Mouse (Mus musculus) MEL (cell line): ENCODE data around the gene Rabl6. TPM values are rescaled to one million over a fixed set of nuclear protein-coding genes. Genes with fewer than 3 reads are reported as not detected.
A peak's percentile ranks its signal among the peaks of the same experiment; 100 is the strongest.

Experiments used
- DNase-seq: peaks from one replicate; pipeline ENCODE4 v3.0.0; 2011; ENCODE audit warnings: low read depth, low spot score
- H3K27ac ChIP-seq: 2 replicates; pipeline ENCODE4 v1.5.1; 2012; ENCODE audit warnings: low read depth, mild to moderate bottlenecking, control low read depth, low read length, moderate library complexity; ENCODE audit not compliant: control insufficient read depth
- H3K27me3 ChIP-seq, 2 experiments: fragments of 150-350 bp in 1 of 2; sonication (generic) in 1 of 2; 2 replicates each; pipeline ENCODE4 v1.6.1; 2012; ENCODE audit warnings: low read length in 2 of 2, mild to moderate bottlenecking in 2 of 2, improper control_type of control experiment in 1 of 2, moderate library complexity in 1 of 2; ENCODE audit not compliant: insufficient read depth in 2 of 2, control insufficient read depth in 1 of 2
- H3K36me3 ChIP-seq, 2 experiments: 2 replicates each; pipeline ENCODE4 v1.6.1; 2012 to 2014; ENCODE audit warnings: low read length in 2 of 2, improper control_type of control experiment in 1 of 2, inconsistent platforms in 1 of 2, mild to moderate bottlenecking in 1 of 2; ENCODE audit not compliant: insufficient read depth in 2 of 2, control insufficient read depth in 1 of 2
- H3K4me1 ChIP-seq, 2 experiments: fragments of 150-350 bp in 1 of 2; sonication (generic) in 1 of 2; 2 replicates each; pipeline ENCODE4 v1.6.1; 2012; ENCODE audit warnings: low read length in 2 of 2, improper control_type of control experiment in 1 of 2, mild to moderate bottlenecking in 1 of 2; ENCODE audit not compliant: insufficient read depth in 2 of 2, control insufficient read depth in 1 of 2
- H3K4me3 ChIP-seq, 2 experiments: fragments of 150-350 bp in 1 of 2; sonication (generic) in 1 of 2; 2 replicates each; pipeline ENCODE4 v1.5.1; 2012; ENCODE audit warnings: low read depth in 2 of 2, low read length in 2 of 2, mild to moderate bottlenecking in 2 of 2, moderate library complexity in 2 of 2, control low read depth in 1 of 2, improper control_type of control experiment in 1 of 2; ENCODE audit not compliant: control insufficient read depth in 1 of 2, insufficient read depth in 1 of 2
- H3K79me2 ChIP-seq: 2 replicates; pipeline ENCODE4 v1.6.1; 2012; ENCODE audit warnings: mild to moderate bottlenecking, low read length, moderate library complexity; ENCODE audit not compliant: control insufficient read depth, poor library complexity, insufficient read depth
- H3K9ac ChIP-seq: 2 replicates; pipeline ENCODE4 v1.6.1; 2012; ENCODE audit warnings: low read depth, mild to moderate bottlenecking, control low read depth, low read length, moderate library complexity; ENCODE audit not compliant: control insufficient read depth, poor library complexity, severe bottlenecking
- H3K9me3 ChIP-seq: fragments of 150-350 bp; sonication (generic); replicated peaks from 2 replicates; pipeline ENCODE4 v1.6.1; 2012; ENCODE audit warnings: mild to moderate bottlenecking, low read length, improper control_type of control experiment, moderate library complexity; ENCODE audit not compliant: insufficient read depth
- BHLHE40 ChIP-seq: IDR thresholded peaks from 2 replicates; pipeline ENCODE4 v1.6.1; 2012; ENCODE audit warnings: low read depth, mild to moderate bottlenecking, inconsistent platforms, low read length, improper control_type of control experiment, borderline replicate concordance
- CHD2 ChIP-seq: IDR thresholded peaks from 2 replicates; pipeline ENCODE4 v1.6.1; 2011; ENCODE audit warnings: low read length, improper control_type of control experiment
- E2F4 ChIP-seq: IDR thresholded peaks from 2 replicates; pipeline ENCODE4 v1.6.1; 2011; ENCODE audit warnings: low read depth, low read length, improper control_type of control experiment, borderline replicate concordance
- ELF1 ChIP-seq: IDR thresholded peaks from 2 replicates; pipeline ENCODE4 v1.6.1; 2014; ENCODE audit warnings: low read depth, mild to moderate bottlenecking, inconsistent platforms, low read length, improper control_type of control experiment, moderate library complexity
- EP300 ChIP-seq, 2 experiments: IDR thresholded peaks; 2 replicates each; pipeline ENCODE4 v1.6.1; 2011; ENCODE audit warnings: improper control_type of control experiment in 2 of 2, low read length in 2 of 2, low read depth in 1 of 2, mild to moderate bottlenecking in 1 of 2
- GATA1 ChIP-seq: IDR thresholded peaks from 2 replicates; pipeline ENCODE4 v1.6.1; 2011; ENCODE audit warnings: low read depth, low read length, improper control_type of control experiment
- KAT2A ChIP-seq: conservative IDR thresholded peaks from 2 replicates; pipeline ENCODE4 v1.6.1; 2012; ENCODE audit warnings: low read depth, low read length, improper control_type of control experiment, inconsistent platforms
- MAFK ChIP-seq: IDR thresholded peaks from 2 replicates; pipeline ENCODE4 v1.6.1; 2011; ENCODE audit warnings: low read depth, mild to moderate bottlenecking, low read length, improper control_type of control experiment, borderline replicate concordance
- MEF2A ChIP-seq: IDR thresholded peaks from 2 replicates; pipeline ENCODE4 v1.6.1; 2014; ENCODE audit warnings: low read depth, mild to moderate bottlenecking, inconsistent platforms, low read length, improper control_type of control experiment; ENCODE audit not compliant: poor library complexity, insufficient replicate concordance, severe bottlenecking; ENCODE audit errors: extremely low read depth
- MXI1 ChIP-seq: IDR thresholded peaks from 2 replicates; pipeline ENCODE4 v1.6.1; 2011; ENCODE audit warnings: mild to moderate bottlenecking, low read depth, low read length, improper control_type of control experiment
- MYB ChIP-seq: IDR thresholded peaks from 2 replicates; pipeline ENCODE4 v1.6.1; 2011; ENCODE audit warnings: mild to moderate bottlenecking, low read depth, low read length, improper control_type of control experiment
- MYC ChIP-seq: IDR thresholded peaks from 2 replicates; pipeline ENCODE4 v1.6.1; 2011; ENCODE audit warnings: low read depth, mild to moderate bottlenecking, low read length, improper control_type of control experiment, moderate library complexity
- NRF1 ChIP-seq: IDR thresholded peaks from 2 replicates; pipeline ENCODE4 v1.6.1; 2014; ENCODE audit warnings: low read depth, mild to moderate bottlenecking, inconsistent platforms, low read length, improper control_type of control experiment, moderate library complexity; ENCODE audit not compliant: poor library complexity, insufficient read depth, severe bottlenecking
- POLR2AphosphoS2 ChIP-seq: IDR thresholded peaks from 2 replicates; pipeline ENCODE4 v1.6.1; 2011; ENCODE audit warnings: low read length, improper control_type of control experiment
- RCOR1 ChIP-seq: IDR thresholded peaks from 2 replicates; pipeline ENCODE4 v1.6.1; 2012; ENCODE audit warnings: low read depth, mild to moderate bottlenecking, inconsistent platforms, low read length, improper control_type of control experiment
- TAL1 ChIP-seq: IDR thresholded peaks from 2 replicates; pipeline ENCODE4 v1.6.1; 2012; ENCODE audit warnings: mild to moderate bottlenecking, inconsistent platforms, low read length, moderate library complexity, mixed read lengths
- TCF12 ChIP-seq: IDR thresholded peaks from 2 replicates; pipeline ENCODE4 v1.6.1; 2014; ENCODE audit warnings: low read depth, mild to moderate bottlenecking, inconsistent platforms, low read length, improper control_type of control experiment, moderate library complexity
- UBTF ChIP-seq: IDR thresholded peaks from 2 replicates; pipeline ENCODE4 v1.6.1; 2012; ENCODE audit warnings: low read depth, mild to moderate bottlenecking, inconsistent platforms, low read length, improper control_type of control experiment, moderate library complexity, borderline replicate concordance; ENCODE audit not compliant: insufficient read depth
- USF2 ChIP-seq, 2 experiments: IDR thresholded peaks; 2 replicates each; pipeline ENCODE4 v1.6.1; 2011 to 2012; ENCODE audit warnings: improper control_type of control experiment in 2 of 2, low read length in 2 of 2, borderline replicate concordance in 1 of 2, inconsistent platforms in 1 of 2, low read depth in 1 of 2, mild to moderate bottlenecking in 1 of 2; ENCODE audit not compliant: insufficient read depth in 1 of 2
- ZMIZ1 ChIP-seq: IDR thresholded peaks from 2 replicates; pipeline ENCODE4 v1.6.1; 2012; ENCODE audit warnings: low read depth, mild to moderate bottlenecking, inconsistent platforms, low read length, improper control_type of control experiment, moderate library complexity
- polyA plus RNA-seq, 2 experiments: library from polyadenylated mRNA; stranded (reverse) in 1 of 2; unstranded in 1 of 2; fragments of >175 nt in 1 of 2; fragments of >200 nt in 1 of 2; gene quantifications; 2 replicates each; pipeline versions ENCODE4 v1.2.1 to v1.2.4; 2012; ENCODE audit warnings: low replicate concordance in 2 of 2, low read depth in 1 of 2; ENCODE audit not compliant: insufficient read length in 2 of 2, insufficient read depth in 1 of 2, missing spikeins in 1 of 2
- total RNA-seq: library from RNA; depleted of rRNA; stranded (reverse); fragments of 300-350 nt; gene quantifications from 2 replicates; pipeline ENCODE4 v1.2.3, GENCODE M21; 2012

The Rabl6 gene
- total and polyA plus RNA-seq, 3 experiments: 76.9 to 104 (median 84.7) TPM

- TF ChIP-seq GATA1 (no peak), ELF1 (no peak), MXI1 (no peak)
- no peak overlapping the region for H3K9ac ChIP-seq
- no peak for DNase-seq
- no peaks in the 10 kb centered on the region for H3K4me1 ChIP-seq
- no peaks in the 10 kb centered on the region for H3K27me3 ChIP-seq
- H3K27ac ChIP-seq: no peak overlapping the region
- no peaks in the 10 kb centered on the region for H3K79me2 ChIP-seq
- peaks cover 0 to 3% of the 10 kb centered on the region in 2 experiments; a peak in 1 of 4 replicates for H3K36me3 ChIP-seq
- H3K4me3 ChIP-seq: no peak overlapping the region
- no peaks in the 10 kb centered on the region for H3K9me3 ChIP-seq
Observed at GRCm38 (mm10) chr2:25565741-25566140, 42.6 kb downstream of the Rabl6 start.

GRCm38 (mm10) chr2:25561946-25562345 lies 46.4 kb downstream of the Rabl6 start:
- H3K4me1 ChIP-seq: peaks cover 4 to 7% of the 10 kb centered on the region in 2 experiments; a peak in 3 of 4 replicates
- H3K9ac ChIP-seq: no peak overlapping the region
- DNase-seq: no peak
- H3K9me3 ChIP-seq: no peaks in the 10 kb centered on the region
- peaks cover 20% of the 10 kb centered on the region for H3K79me2 ChIP-seq
- H3K4me3 ChIP-seq: no peak overlapping the region
- no peaks in the 10 kb centered on the region for H3K27me3 ChIP-seq
- H3K27ac ChIP-seq: no peak overlapping the region
- TF ChIP-seq POLR2AphosphoS2: peak; percentile 17; the same call in 1 of the 2 replicates
- no peak for TF ChIP-seq TAL1
- TF ChIP-seq, all 39 proteins: peak for 1
- H3K36me3 ChIP-seq: peaks cover 5 to 6% of the 10 kb centered on the region in 2 experiments

- H3K79me2 ChIP-seq: peaks cover 20% of the 10 kb centered on the region
- DNase-seq: no peak
- no peak overlapping the region for H3K9ac ChIP-seq
- TF ChIP-seq MYC: no peak
- TF ChIP-seq RCOR1: no peak
- TF ChIP-seq ZMIZ1: no peak
- TF ChIP-seq, all 39 proteins: peak for 0
- peaks cover 4 to 7% of the 10 kb centered on the region in 2 experiments for H3K4me1 ChIP-seq
- no peaks in the 10 kb centered on the region for H3K27me3 ChIP-seq
- no peak overlapping the region for H3K27ac ChIP-seq
- H3K36me3 ChIP-seq: peaks cover 6 to 10% of the 10 kb centered on the region in 2 experiments
- no peak overlapping the region for H3K4me3 ChIP-seq
- H3K9me3 ChIP-seq: no peaks in the 10 kb centered on the region
Observed at GRCm38 (mm10) chr2:25560551-25560950, 47.8 kb downstream of the Rabl6 start.

GRCm38 (mm10) chr2:25558774-25559173 lies 49.5 kb downstream of the Rabl6 start:
- Histone ChIP-seq H3K9ac (peak overlapping the region; percentile 87), H3K27me3 (no peaks in the 10 kb centered on the region), H3K79me2 (peaks cover 20% of the 10 kb centered on the region), H3K4me3 (peak overlapping the region; percentile 74 to 86), H3K4me1 (peaks cover 4 to 7% of the 10 kb centered on the region in 2 experiments), H3K27ac (no peak overlapping the region), H3K9me3 (no peaks in the 10 kb centered on the region), H3K36me3 (peaks cover 6 to 10% of the 10 kb centered on the region in 2 experiments)
- DNase-seq: no peak
- no peak for TF ChIP-seq MYB
- TF ChIP-seq E2F4: no peak
- no peak for TF ChIP-seq USF2 (IDR thresholded peaks at IDR 0.05; ENCODE audit: borderline replicate concordance in 1 of 2, insufficient read depth in 1 of 2, low read depth in 1 of 2, low read length in 2 of 2)
- no peak for TF ChIP-seq CHD2
- no peak for TF ChIP-seq MYC
- TF ChIP-seq NRF1: no peak
- no peak for TF ChIP-seq POLR2AphosphoS2
- no peak for TF ChIP-seq BHLHE40
- no peak for TF ChIP-seq EP300 (IDR thresholded peaks at IDR 0.05; ENCODE audit: low read depth in 1 of 2, low read length in 2 of 2)
- TF ChIP-seq TCF12: no peak
- TF ChIP-seq MAFK: no peak
- no peak for TF ChIP-seq KAT2A
- no peak for TF ChIP-seq MEF2A
- TF ChIP-seq UBTF: no peak
